Mouse (Mus musculus): Measurements from ENCODE around the gene Rere. TPM values are rescaled to one million over a fixed set of nuclear protein-coding genes. Genes with fewer than 3 reads are reported as not detected.

The Rere gene
- polyA plus RNA-seq, 1 experiment from 2014 or later = 26.1 TPM

GRCm38 (mm10) chr4:150239951-150240368, 41.5 kb upstream of the Rere start:
- H3K27ac ChIP-seq = no peak overlapping the region
- H3K4me1 ChIP-seq = peaks cover 49% of the 10 kb centered on the region
- H3K9me3 ChIP-seq (replicated peaks) = no peaks in the 10 kb centered on the region
- H3K4me3 ChIP-seq = peak overlapping the region; percentile 83; the same call in 1 of the 2 replicates
- 5% methylated on average over 6 of the region's 6 CpGs for WGBS
- H3K9ac ChIP-seq = no peak overlapping the region
- peaks cover 46% of the 10 kb centered on the region for H3K36me3 ChIP-seq (ENCODE audit: poor library complexity, severe bottlenecking)
- ATAC-seq = no peak
- H3K4me2 ChIP-seq = peak overlapping the region; percentile 74
- no peaks in the 10 kb centered on the region for H3K27me3 ChIP-seq

- peaks cover 44% of the 10 kb centered on the region for H3K4me1 ChIP-seq
- H3K9ac ChIP-seq = 0 out of 2 replicates have a peak overlapping the region, but pooled peaks have one; percentile 31
- H3K4me2 ChIP-seq = 0 out of 2 replicates have a peak overlapping the region, but pooled peaks have one; percentile 5
- no peak overlapping the region for H3K27ac ChIP-seq
- no peak overlapping the region for H3K4me3 ChIP-seq
- ATAC-seq = no peak
- H3K36me3 ChIP-seq (ENCODE audit: poor library complexity, severe bottlenecking) = peaks cover 51% of the 10 kb centered on the region
- no peaks in the 10 kb centered on the region for H3K27me3 ChIP-seq
- WGBS = 86% methylated on average over 1 of the region's 1 CpGs
- no peaks in the 10 kb centered on the region for H3K9me3 ChIP-seq (replicated peaks)
Measured at GRCm38 (mm10) chr4:150240381-150240886, 41.0 kb upstream of the Rere start.

GRCm38 (mm10) chr4:150241708-150242107, 39.7 kb upstream of the Rere start:
- no peak overlapping the region for H3K4me2 ChIP-seq
- no peaks in the 10 kb centered on the region for H3K9me3 ChIP-seq (replicated peaks)
- peaks cover 42% of the 10 kb centered on the region for H3K4me1 ChIP-seq
- peaks cover 63% of the 10 kb centered on the region for H3K36me3 ChIP-seq (ENCODE audit: poor library complexity, severe bottlenecking)
- no peak for ATAC-seq
- 0 out of 2 replicates have a peak overlapping the region, but pooled peaks have one; percentile 21 for H3K9ac ChIP-seq
- H3K4me3 ChIP-seq = no peak overlapping the region
- WGBS = 39% methylated on average over 4 of the region's 4 CpGs
- H3K27me3 ChIP-seq = no peaks in the 10 kb centered on the region
- H3K27ac ChIP-seq = no peak overlapping the region

GRCm38 (mm10) chr4:150242745-150243144, 38.7 kb upstream of the Rere start:
- H3K27me3 ChIP-seq = no peaks in the 10 kb centered on the region
- H3K4me3 ChIP-seq = no peak overlapping the region
- 87% methylated on average over 5 of the region's 5 CpGs for WGBS
- no peaks in the 10 kb centered on the region for H3K9me3 ChIP-seq (replicated peaks)
- H3K4me2 ChIP-seq = no peak overlapping the region
- no peak overlapping the region for H3K27ac ChIP-seq
- peaks cover 42% of the 10 kb centered on the region for H3K4me1 ChIP-seq
- H3K36me3 ChIP-seq (ENCODE audit: poor library complexity, severe bottlenecking) = peaks cover 73% of the 10 kb centered on the region
- no peak for ATAC-seq
- no peak overlapping the region for H3K9ac ChIP-seq

- Histone ChIP-seq H3K4me1 (peaks cover 27% of the 10 kb centered on the region), H3K4me3 (no peak overlapping the region), H3K4me2 (no peak overlapping the region), H3K9ac (no peak overlapping the region), H3K27ac (no peak overlapping the region), H3K36me3 (ENCODE audit: poor library complexity, severe bottlenecking) (peaks cover 87% of the 10 kb centered on the region), H3K9me3 (replicated peaks) (no peaks in the 10 kb centered on the region), H3K27me3 (no peaks in the 10 kb centered on the region)
- ATAC-seq = no peak
- 76% methylated on average over 2 of the region's 2 CpGs for WGBS
Measured at GRCm38 (mm10) chr4:150245876-150246275, 35.6 kb upstream of the Rere start.

- Histone ChIP-seq H3K36me3 (ENCODE audit: poor library complexity, severe bottlenecking) (peaks cover 69% of the 10 kb centered on the region), H3K9ac (no peak overlapping the region), H3K4me1 (peaks cover 24% of the 10 kb centered on the region), H3K4me3 (no peak overlapping the region), H3K4me2 (no peak overlapping the region), H3K9me3 (replicated peaks) (no peaks in the 10 kb centered on the region), H3K27ac (no peak overlapping the region), H3K27me3 (no peaks in the 10 kb centered on the region)
- 58% methylated on average over 5 of the region's 5 CpGs for WGBS
- ATAC-seq = peak; percentile 52; the same call in 1 of the 2 replicates
Measured at GRCm38 (mm10) chr4:150248009-150248408, 33.4 kb upstream of the Rere start.

- Histone ChIP-seq H3K9ac (no peak overlapping the region), H3K4me1 (peaks cover 24% of the 10 kb centered on the region), H3K4me2 (no peak overlapping the region), H3K9me3 (replicated peaks) (no peaks in the 10 kb centered on the region), H3K36me3 (ENCODE audit: poor library complexity, severe bottlenecking) (peaks cover 60% of the 10 kb centered on the region), H3K4me3 (no peak overlapping the region), H3K27me3 (no peaks in the 10 kb centered on the region), H3K27ac (no peak overlapping the region)
- ATAC-seq = no peak
- WGBS = 69% methylated on average over 5 of the region's 5 CpGs
Measured at GRCm38 (mm10) chr4:150248917-150249316, 32.5 kb upstream of the Rere start.

GRCm38 (mm10) chr4:150249731-150250270, 31.6 kb upstream of the Rere start:
- H3K27ac ChIP-seq = peak overlapping the region; percentile 87
- peaks cover 51% of the 10 kb centered on the region for H3K36me3 ChIP-seq (ENCODE audit: poor library complexity, severe bottlenecking)
- H3K4me1 ChIP-seq = peaks cover 25% of the 10 kb centered on the region
- H3K27me3 ChIP-seq = no peaks in the 10 kb centered on the region
- no peak overlapping the region for H3K4me3 ChIP-seq
- no peak overlapping the region for H3K4me2 ChIP-seq
- WGBS = 79% methylated on average over 5 of the region's 5 CpGs
- no peaks in the 10 kb centered on the region for H3K9me3 ChIP-seq (replicated peaks)
- no peak for ATAC-seq
- H3K9ac ChIP-seq = no peak overlapping the region

- H3K36me3 ChIP-seq (ENCODE audit: poor library complexity, severe bottlenecking) = peaks cover 41% of the 10 kb centered on the region
- H3K27ac ChIP-seq = peak overlapping the region; percentile 87
- no peak overlapping the region for H3K4me3 ChIP-seq
- peak overlapping the region; percentile 6; the same call in 1 of the 2 replicates for H3K9ac ChIP-seq
- no peaks in the 10 kb centered on the region for H3K9me3 ChIP-seq (replicated peaks)
- ATAC-seq = peak; percentile 44
- peak overlapping the region; percentile 2 for H3K4me2 ChIP-seq
- peaks cover 30% of the 10 kb centered on the region for H3K4me1 ChIP-seq
- 20% methylated on average over 18 of the region's 18 CpGs for WGBS
- no peaks in the 10 kb centered on the region for H3K27me3 ChIP-seq
Measured at GRCm38 (mm10) chr4:150250549-150251422, 30.7 kb upstream of the Rere start.

- no peak for ATAC-seq
- Histone ChIP-seq H3K9ac (no peak overlapping the region), H3K4me2 (no peak overlapping the region), H3K9me3 (replicated peaks) (no peaks in the 10 kb centered on the region), H3K36me3 (ENCODE audit: poor library complexity, severe bottlenecking) (peaks cover 8% of the 10 kb centered on the region), H3K27me3 (no peaks in the 10 kb centered on the region), H3K4me3 (no peak overlapping the region), H3K4me1 (peaks cover 55% of the 10 kb centered on the region), H3K27ac (peak overlapping the region; percentile 15; the same call in 1 of the 2 replicates)
- 65% methylated on average over 4 of the region's 4 CpGs for WGBS
Measured at GRCm38 (mm10) chr4:150254416-150254815, 27.0 kb upstream of the Rere start.

GRCm38 (mm10) chr4:150255181-150255580, 26.3 kb upstream of the Rere start:
- Histone ChIP-seq H3K36me3 (ENCODE audit: poor library complexity, severe bottlenecking) (peaks cover 3% of the 10 kb centered on the region; the same call in 1 of the 2 replicates), H3K27me3 (no peaks in the 10 kb centered on the region), H3K4me2 (no peak overlapping the region), H3K4me3 (no peak overlapping the region), H3K4me1 (peaks cover 53% of the 10 kb centered on the region), H3K9me3 (replicated peaks) (no peaks in the 10 kb centered on the region), H3K9ac (no peak overlapping the region), H3K27ac (no peak overlapping the region)
- ATAC-seq = no peak
- 87% methylated on average over 7 of the region's 7 CpGs for WGBS
